Comparison of ENCODE assay signal across 11 mouse cellular contexts in the genomic region with DNA sequence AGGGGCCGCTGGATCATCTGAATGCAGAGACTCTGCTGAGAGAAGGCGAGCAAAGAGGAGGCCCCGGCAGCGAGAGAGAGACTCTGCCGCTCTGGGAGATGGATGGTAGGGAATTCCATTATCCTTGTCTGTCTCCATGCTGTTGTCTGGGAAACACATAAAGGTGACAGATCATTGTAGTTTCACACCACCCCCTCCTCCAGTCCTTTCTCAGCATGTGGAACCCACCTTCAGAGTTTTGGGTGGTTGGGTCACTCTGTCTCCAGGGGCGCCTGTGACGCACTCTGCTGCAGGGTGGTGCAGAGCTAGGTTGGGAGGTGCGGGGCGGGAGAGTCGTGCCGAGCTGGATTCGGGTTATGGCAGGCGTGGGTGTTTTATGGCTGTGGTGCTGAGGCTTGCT.
DNase-seq lines count a peak whose midpoint lies in the region; ATAC-seq lines count a peak whose summit lies in the region.
"Had no signal": no experiment of that assay in that cellular context is flagged by ENCODE, and none has a peak within 500 bp of the region (broad histone marks: within the 10 kb centered on the region; RNA-seq: fewer than 3 reads in every experiment).

No protein-coding gene starts in this region.

- DNase-seq in frontal cortex, postnatal 14 days (ENCODE audit: low spot score in 2 of 2), result no peak
- DNase-seq in right cerebral cortex, postnatal 36 days (ENCODE audit: low spot score in 2 of 2), result peak; percentile 29 to 51
- DNase-seq in right cerebral cortex, postnatal 25 days, result no peak
- DNase-seq in left cerebral cortex, adult 8-10 months (ENCODE audit: low spot score in 2 of 2), result peak; percentile 30 to 70
- DNase-seq in telencephalon, adult 2 months (ENCODE audit: low read depth, low spot score), result peak; percentile 35
- no peak for DNase-seq in kidney, adult 9 months
- DNase-seq: adrenal gland, adult 2 months; liver, postnatal 0 days; thymus, postnatal 14 days had no signal

- peak; percentile 95 for ATAC-seq in frontal cortex, adult (ENCODE audit: low TSS enrichment)
- no peak for ATAC-seq in monocyte, adult 5-6 weeks (replicated peaks; ENCODE audit: insufficient number of reproducible peaks, low FRiP score, low TSS enrichment, poor library complexity, severe bottlenecking)
- ATAC-seq: liver, postnatal 0 days had no signal

Comparison
In these comparisons a context has a peak if more than half of its experiments do, and no peak if none do; other contexts are left out.
1. DNase-seq: peak in right cerebral cortex, postnatal 36 days (2 of 2), left cerebral cortex, adult 8-10 months (2 of 2) and telencephalon, adult 2 months (single experiment); none in frontal cortex, postnatal 14 days (0 of 2), right cerebral cortex, postnatal 25 days (single experiment) and kidney, adult 9 months (single experiment).